Mouse (Mus musculus) bone marrow macrophage, adult 2 months (primary cell): ENCODE results near the gene Smarcc2. TPM values are rescaled to one million over a fixed set of nuclear protein-coding genes. Genes with fewer than 3 reads are reported as not detected.

Experiments
- H3K27ac ChIP-seq: 2 replicates; pipeline ENCODE4 v1.5.1; 2012; ENCODE audit warnings: low read depth, low read length; ENCODE audit not compliant: insufficient read depth
- H3K4me1 ChIP-seq: 2 replicates; pipeline ENCODE4 v1.6.1; 2012; ENCODE audit warnings: low read length; ENCODE audit not compliant: control insufficient read depth, insufficient read depth
- H3K4me3 ChIP-seq: 2 replicates; pipeline ENCODE4 v1.5.1; 2012; ENCODE audit warnings: mild to moderate bottlenecking, low read length, moderate library complexity; ENCODE audit not compliant: insufficient read depth
- CTCF ChIP-seq: IDR thresholded peaks from 2 replicates; pipeline ENCODE4 v1.5.1; 2012; ENCODE audit warnings: low read depth, mild to moderate bottlenecking, low read length, moderate library complexity
- POLR2A ChIP-seq: IDR thresholded peaks from 2 replicates; pipeline ENCODE4 v1.6.1; 2012; ENCODE audit warnings: mild to moderate bottlenecking, low read depth, low read length, borderline replicate concordance
- polyA plus RNA-seq: library from polyadenylated mRNA; stranded (reverse); fragments of >200 nt; gene quantifications from 2 replicates; pipeline ENCODE4 v1.2.4, GENCODE M21; 2012; ENCODE audit not compliant: missing spikeins, insufficient read depth, insufficient read length

The Smarcc2 gene
- polyA plus RNA-seq, 1 experiment = 105 TPM

DNA sequence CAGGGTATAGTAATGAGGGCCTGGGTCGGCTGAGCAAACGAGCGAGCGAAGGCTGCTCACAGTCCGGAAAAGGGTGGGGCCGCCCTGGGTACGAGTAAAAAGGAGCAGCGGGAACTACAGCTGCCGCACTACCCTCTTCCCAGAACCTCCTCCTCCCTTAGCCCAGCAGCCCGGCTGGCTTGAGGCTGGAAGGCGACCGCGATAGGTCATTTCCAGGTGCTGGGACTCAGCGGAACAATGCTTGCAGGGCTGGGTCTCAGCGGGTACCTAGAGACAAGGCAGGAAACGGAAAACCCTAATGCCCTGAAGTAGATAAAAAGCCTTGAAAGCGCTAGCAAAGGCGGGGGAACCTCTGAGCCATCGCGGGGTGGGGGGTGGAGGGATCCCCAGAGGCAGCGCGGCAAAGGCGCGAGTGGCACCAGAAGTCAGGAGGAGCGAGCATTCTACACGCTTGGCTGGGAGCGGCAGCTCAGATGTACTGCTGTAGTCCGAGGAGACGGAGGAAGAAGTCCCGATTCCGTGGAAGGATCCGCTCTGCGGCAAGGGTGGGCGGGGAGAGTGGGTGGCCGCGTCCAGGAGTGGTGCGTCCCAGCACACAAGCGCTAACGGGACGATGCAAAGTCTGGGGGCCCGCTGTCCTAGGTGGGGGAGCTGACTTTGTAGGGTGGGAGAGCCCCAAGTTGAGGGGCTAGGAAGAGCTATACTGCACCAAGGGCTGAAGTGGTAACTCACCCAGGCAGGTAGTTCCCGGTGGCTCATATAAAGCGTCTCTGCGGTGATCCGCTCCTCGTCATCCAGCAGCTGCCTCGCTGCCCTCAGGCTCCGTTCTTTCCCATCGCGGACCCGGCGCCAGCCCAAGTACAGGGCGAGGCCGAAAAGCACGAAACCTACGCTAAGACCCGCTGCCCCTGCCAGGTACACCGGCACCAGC, 65.9 kb downstream of the Smarcc2 start:
- H3K4me1 ChIP-seq = peaks cover 32% of the 10 kb centered on the region
- TF ChIP-seq POLR2A (0 out of 2 replicates have a peak, but pooled peaks have one; percentile 40), CTCF (no peak; the same call in 1 of the 2 replicates)
- peak overlapping the region; percentile 83 for H3K4me3 ChIP-seq
- peak overlapping the region; percentile 53 for H3K27ac ChIP-seq

DNA sequence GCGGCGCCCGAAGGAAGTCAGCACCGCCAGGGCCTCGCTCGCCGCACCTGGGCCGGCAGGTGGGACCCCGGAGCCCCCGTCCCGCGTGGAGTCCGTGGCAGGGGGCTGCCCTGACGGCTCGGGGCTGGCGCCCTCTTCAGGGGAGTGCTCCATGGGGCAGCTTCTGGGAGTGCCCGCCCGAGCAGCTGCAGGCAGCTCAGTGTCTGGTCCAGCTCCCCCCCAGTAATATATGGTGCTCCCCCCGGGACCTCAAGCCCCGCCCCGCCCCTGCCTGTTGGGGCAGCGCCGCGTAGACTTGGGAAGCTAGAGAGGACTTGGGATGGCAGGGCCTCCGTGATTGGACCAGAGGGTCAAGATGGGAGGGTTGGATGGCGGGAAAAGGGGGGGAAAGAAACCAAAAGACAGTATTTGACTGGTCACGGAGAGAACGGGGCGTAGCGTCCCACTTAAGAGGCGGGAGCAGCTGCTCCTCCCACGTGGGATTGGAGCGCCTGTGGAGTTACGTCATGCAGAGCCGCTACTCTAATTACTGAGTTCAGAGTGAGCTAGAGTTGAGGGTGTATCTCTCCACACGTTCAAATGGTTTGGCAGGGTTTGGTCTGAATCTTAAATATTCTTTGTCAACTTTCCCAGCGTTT, 66.7 kb downstream of the Smarcc2 start, which contains the start of gene Esyt1:
Esyt1 (minus strand) TSS at position 201 of the 638 bp plus-strand sequence.
- peaks cover 32% of the 10 kb centered on the region for H3K4me1 ChIP-seq
- peak within 1 kb of the TSS; percentile 83 for H3K4me3 ChIP-seq
- H3K27ac ChIP-seq = peak within 1 kb of the TSS; percentile 72
- TF ChIP-seq CTCF (no peak), POLR2A (no peak; the same call in 1 of the 2 replicates)

DNA sequence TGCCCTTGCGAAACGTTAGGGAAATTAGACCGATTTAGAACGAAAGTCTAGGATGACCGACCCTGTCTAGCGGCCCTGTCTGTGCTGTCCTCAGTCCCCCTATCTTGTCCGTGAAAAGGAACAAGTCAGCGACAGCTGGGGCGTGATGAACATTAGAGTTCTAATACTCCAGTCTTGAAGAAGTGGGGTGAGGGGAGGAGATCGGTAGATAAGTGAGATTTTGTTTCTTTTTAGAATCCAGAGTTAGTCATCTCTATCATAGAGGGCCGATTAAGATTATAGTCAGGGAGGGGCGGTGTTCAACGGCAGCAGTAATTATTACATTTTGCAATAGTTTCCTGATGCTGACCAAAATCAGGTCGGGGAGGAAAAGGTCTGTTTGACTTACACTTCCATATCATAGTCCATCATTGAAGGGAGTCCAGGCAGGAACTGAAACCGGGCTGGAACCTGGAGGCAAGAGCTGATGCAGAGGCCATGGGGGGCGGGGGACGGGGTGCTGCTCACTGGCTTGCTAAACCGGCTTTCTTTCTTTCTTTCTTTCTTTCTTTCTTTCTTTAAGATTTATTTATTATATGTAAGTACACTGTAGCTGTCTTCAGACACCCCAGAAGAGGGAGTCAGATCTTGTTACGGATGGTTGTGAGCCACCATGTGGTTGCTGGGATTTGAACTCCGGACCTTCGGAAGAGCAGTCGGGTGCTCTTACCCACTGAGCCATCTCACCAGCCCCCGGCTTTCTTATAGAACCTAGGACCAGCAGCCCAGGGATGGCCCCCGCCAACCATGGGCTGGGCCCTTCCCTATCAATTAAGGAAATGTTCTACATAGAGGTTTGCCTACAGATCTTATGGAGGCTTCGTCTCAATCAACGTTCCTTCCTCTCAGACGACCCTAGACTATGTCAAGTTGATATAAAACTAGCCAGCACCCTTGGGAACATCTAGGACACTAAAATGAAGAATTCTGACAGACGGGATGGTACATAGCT, 67.6 kb downstream of the Smarcc2 start:
- peaks cover 37% of the 10 kb centered on the region for H3K4me1 ChIP-seq
- peak overlapping the region; percentile 57 for H3K4me3 ChIP-seq
- TF ChIP-seq POLR2A (no peak), CTCF (no peak)
- peak overlapping the region; percentile 72 for H3K27ac ChIP-seq

DNA sequence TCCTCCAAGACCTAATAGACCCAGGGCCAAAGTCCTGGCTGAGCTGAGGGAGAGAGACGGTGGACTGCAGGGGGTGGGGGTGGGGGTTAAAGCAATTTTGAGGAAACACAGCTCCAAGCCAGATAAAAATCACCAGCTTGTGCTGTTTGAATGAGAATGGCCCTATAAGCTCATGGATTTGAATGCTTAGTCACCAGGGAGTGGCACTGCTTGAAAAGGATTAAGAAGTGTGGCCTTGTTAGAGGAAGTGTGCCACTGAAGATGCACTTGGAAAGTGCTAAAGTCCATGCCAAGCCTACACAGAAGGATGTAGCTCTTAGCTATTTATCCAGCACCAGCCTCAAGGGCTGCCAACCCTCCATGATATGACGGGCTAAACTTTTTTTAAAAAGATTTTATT, 76.2 kb downstream of the Smarcc2 start:
- no peak for TF ChIP-seq CTCF
- no peak for TF ChIP-seq POLR2A
- Histone ChIP-seq H3K4me1 (peaks cover 24% of the 10 kb centered on the region), H3K27ac (peak overlapping the region; percentile 97), H3K4me3 (no peak overlapping the region)

DNA sequence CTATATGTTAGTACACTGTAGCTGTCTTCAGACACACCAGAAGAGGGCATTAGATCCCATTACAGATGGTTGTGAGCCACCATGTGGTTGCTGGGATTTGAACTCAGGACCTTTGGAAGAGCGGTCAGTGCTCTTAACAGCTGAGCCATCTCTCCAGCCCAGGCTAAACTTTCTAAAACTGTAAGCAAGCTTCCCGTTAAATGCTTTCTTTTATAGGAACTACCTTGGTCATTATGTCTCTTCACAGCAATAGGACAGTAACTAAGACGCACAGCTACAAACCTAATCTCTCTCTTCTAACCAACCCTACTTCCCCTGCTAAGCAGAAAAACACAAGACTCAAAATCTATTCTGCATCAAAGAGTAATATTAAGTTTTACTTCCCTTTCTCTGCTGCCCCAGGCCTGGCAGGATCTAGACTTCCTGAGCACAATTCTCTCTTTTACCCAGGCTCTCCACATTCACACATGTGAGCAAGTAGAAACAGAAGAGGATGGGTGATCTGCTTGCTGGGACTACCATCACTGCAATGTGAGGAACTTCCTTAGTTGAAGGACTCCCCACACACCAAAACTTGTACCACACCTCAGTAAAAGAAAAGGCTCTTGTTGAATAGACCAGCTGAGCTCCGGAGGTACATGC, 76.7 kb downstream of the Smarcc2 start:
- H3K4me1 ChIP-seq = peaks cover 24% of the 10 kb centered on the region
- peak overlapping the region; percentile 31 for H3K4me3 ChIP-seq
- peak overlapping the region; percentile 97 for H3K27ac ChIP-seq
- TF ChIP-seq POLR2A (no peak), CTCF (no peak)

DNA sequence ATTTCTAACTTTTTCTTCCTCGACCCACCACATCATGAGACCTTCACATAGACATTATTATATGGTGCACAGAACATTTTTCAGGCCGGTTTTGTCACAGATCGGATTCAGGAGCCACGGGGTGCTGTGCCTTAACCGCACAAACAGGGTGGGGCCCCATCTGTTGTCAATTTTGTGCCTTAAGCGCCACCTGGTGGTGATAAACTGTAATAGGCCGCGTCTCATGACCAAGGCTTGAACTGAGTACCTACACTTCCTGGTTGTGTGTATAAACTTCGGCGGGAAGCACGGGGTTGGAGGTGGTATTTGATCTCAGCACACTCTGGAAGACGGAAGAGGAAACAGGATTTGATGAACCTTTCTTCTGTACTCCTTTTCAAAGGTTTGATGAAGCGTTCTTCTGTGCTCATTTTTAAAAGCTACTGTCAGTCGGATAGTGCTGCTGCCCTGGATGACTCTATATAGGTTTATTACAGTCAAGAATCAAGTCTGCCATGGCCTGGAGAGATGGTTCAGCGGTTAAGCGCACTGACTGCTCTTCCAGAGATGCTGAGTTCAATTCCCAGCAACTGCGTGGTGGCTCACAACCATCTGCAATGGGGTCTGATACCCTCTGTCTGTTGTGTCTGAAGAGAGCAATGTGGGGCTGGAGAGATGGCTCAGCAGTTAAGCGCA, 77.4 kb downstream of the Smarcc2 start:
- TF ChIP-seq POLR2A (no peak), CTCF (peak; percentile 67)
- H3K27ac ChIP-seq = peak overlapping the region; percentile 97
- peaks cover 19% of the 10 kb centered on the region for H3K4me1 ChIP-seq
- H3K4me3 ChIP-seq = peak overlapping the region; percentile 35

DNA sequence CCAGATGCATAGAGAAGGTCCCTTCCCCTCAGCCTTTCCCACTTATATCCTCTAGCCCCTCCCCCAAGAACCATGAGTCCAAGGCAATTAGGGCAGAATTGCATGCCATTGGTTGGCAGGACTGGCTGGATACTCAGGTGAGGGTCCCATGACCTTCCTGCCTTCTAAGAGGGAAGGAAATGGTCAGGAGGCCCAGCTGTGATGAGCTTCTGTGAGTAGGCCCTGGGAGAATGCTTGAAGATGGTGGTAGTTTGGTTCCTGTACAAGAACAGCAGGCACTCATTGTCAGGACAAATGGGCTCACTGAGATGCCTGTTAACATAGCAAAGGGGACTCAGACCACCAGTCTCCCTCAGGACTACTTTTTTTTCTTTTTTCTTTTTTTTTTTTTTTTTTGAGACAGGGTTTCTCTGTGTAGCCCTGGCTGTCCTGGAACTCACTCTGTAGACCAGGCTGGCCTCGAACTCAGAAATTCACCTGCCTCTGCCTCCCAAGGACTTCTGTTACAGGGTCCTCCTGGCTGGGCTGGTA, 79.4 kb downstream of the Smarcc2 start:
- Histone ChIP-seq H3K4me1 (peaks cover 12% of the 10 kb centered on the region), H3K4me3 (no peak overlapping the region), H3K27ac (no peak overlapping the region)
- no peak for TF ChIP-seq POLR2A
- no peak for TF ChIP-seq CTCF

Other genes with a start within 250 kb of the Smarcc2 start
- 5.3 and 6.1 TPM in 2 replicates for gene Spryd4, start 247.4 kb upstream of the Smarcc2 start, polyA plus RNA-seq
- gene Mip, start 233.4 kb upstream of the Smarcc2 start, polyA plus RNA-seq = not detected in 2 replicates
- gene Timeless, start 227.2 kb upstream of the Smarcc2 start, polyA plus RNA-seq = 6.4 and 10.7 TPM in 2 replicates
- gene Apon, start 205.2 kb upstream of the Smarcc2 start, polyA plus RNA-seq = not detected in 2 replicates
- not detected in 2 replicates for gene Apof, start 190.6 kb upstream of the Smarcc2 start, polyA plus RNA-seq
- gene Stat2, start 188.7 kb upstream of the Smarcc2 start, polyA plus RNA-seq = 89.6 and 94.6 TPM in 2 replicates
- not detected in 2 replicates for gene Il23a, start 160.5 kb upstream of the Smarcc2 start, polyA plus RNA-seq
- gene Pan2, start 155.9 kb upstream of the Smarcc2 start, polyA plus RNA-seq = 14.3 and 15.2 TPM in 2 replicates
- 78.6 and 82.6 TPM in 2 replicates for gene Cnpy2, start 136.8 kb upstream of the Smarcc2 start, polyA plus RNA-seq
- gene Cs, start 121.5 kb upstream of the Smarcc2 start, polyA plus RNA-seq = 98.1 and 109 TPM in 2 replicates
- gene Coq10a, start 90.3 kb upstream of the Smarcc2 start, polyA plus RNA-seq = 40.6 and 46.1 TPM in 2 replicates
- 33.1 and 34.8 TPM in 2 replicates for gene Ankrd52, start 82.1 kb upstream of the Smarcc2 start, polyA plus RNA-seq
- gene Slc39a5, start 58.0 kb upstream of the Smarcc2 start, polyA plus RNA-seq = not detected in 2 replicates
- 47.2 and 62.7 TPM in 2 replicates for gene Nabp2, start 47.8 kb upstream of the Smarcc2 start, polyA plus RNA-seq
- 42.6 and 47.6 TPM in 2 replicates for gene Rnf41, start 47.6 kb upstream of the Smarcc2 start, polyA plus RNA-seq
- gene Myl6, start 34.9 kb downstream of the Smarcc2 start, polyA plus RNA-seq = 1,186 and 1,257 TPM in 2 replicates
- gene Myl6b, start 39.4 kb downstream of the Smarcc2 start, polyA plus RNA-seq = 2.5 and 3.9 TPM in 2 replicates
- 179 and 197 TPM in 2 replicates for gene Esyt1, start 66.6 kb downstream of the Smarcc2 start, polyA plus RNA-seq
- gene Zc3h10, start 88.5 kb downstream of the Smarcc2 start, polyA plus RNA-seq = 9.6 and 15.4 TPM in 2 replicates
- 2,460 and 2,819 TPM in 2 replicates for gene Rpl41, start 90.1 kb downstream of the Smarcc2 start, polyA plus RNA-seq
- gene Pa2g4, start 106.7 kb downstream of the Smarcc2 start, polyA plus RNA-seq = 70.1 and 76.0 TPM in 2 replicates
- gene Erbb3, start 130.4 kb downstream of the Smarcc2 start, polyA plus RNA-seq = 2.2 and 2.6 TPM in 2 replicates
- gene Rps26, start 167.5 kb downstream of the Smarcc2 start, polyA plus RNA-seq = 886 and 996 TPM in 2 replicates
- gene Ikzf4, start 186.7 kb downstream of the Smarcc2 start, polyA plus RNA-seq = not detected in 2 replicates
- gene Suox, start 214.8 kb downstream of the Smarcc2 start, polyA plus RNA-seq = 6.3 and 7.2 TPM in 2 replicates
- 123 and 131 TPM in 2 replicates for gene Rab5b, start 237.0 kb downstream of the Smarcc2 start, polyA plus RNA-seq
- gene Pmel, start 244.9 kb downstream of the Smarcc2 start, polyA plus RNA-seq = 0.37 and 0.67 TPM in 2 replicates
- 47.0 and 53.0 TPM in 2 replicates for gene Cdk2, start 245.8 kb downstream of the Smarcc2 start, polyA plus RNA-seq